Mouse (Mus musculus): Measurements from ENCODE around the gene B3gnt7. TPM values are rescaled to one million over a fixed set of nuclear protein-coding genes. Genes with fewer than 3 reads are reported as not detected.

The B3gnt7 gene
- total and polyA plus RNA-seq, 2 experiments from 2014 or later: 14.5 to 15.0 TPM

DNA sequence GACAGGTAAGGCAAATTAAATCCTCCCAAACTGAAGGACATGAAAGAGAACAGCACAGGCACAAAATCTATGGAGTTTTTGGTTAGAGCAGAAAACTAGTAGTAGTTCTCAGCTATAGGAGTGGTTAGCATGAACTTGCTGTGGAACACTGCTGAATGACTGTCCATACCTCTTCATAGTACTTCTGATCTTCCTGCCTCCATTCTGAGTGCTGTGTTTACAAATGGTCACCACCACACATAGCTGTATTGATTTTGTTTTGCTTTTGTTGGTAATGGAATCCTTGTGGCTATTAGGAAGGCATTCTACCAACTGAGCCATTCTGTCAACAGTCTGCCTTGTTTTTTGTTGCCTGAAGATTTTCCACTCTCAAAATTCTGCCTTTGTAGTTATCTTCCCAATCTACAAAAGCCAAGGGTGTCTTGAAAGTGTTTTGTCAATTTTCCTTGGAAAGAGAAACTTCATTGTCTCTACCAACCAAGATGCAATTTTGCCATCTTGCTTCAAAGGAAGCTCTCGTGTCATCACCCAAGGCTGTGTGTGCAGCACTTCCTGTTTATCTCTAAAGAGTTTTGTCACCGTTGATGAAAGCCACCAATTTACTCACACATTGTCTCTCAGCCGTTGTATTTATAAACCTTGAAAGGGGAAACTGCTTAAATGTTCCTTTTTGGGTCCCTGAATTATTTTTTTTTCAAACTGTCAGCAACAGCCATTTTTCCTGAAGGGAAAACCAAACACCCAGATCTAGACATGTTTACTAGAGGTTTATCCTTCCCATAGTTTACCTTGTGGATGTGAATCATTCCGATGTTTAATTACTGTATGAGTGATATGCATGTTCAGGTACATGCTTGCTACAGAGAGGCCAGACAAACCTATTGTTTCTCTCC is 41.6 kb downstream of the B3gnt7 start:
- ATAC-seq (ENCODE audit: low FRiP score): no peak
- no peak for TF ChIP-seq CTCF (IDR thresholded peaks at IDR 0.05)
- Histone ChIP-seq H3K9me3 (ENCODE audit: low read length) (no peaks in the 10 kb centered on the region), H3K4me2 (ENCODE audit: low read depth, low read length, poor library complexity, severe bottlenecking) (no peak overlapping the region), H3K4me3 (ENCODE audit: low read depth, low read length) (no peak overlapping the region), H3K4me1 (ENCODE audit: insufficient read depth, low read length) (no peaks in the 10 kb centered on the region), H3K27ac (ENCODE audit: low read depth, low read length) (no peak overlapping the region), H3K27me3 (ENCODE audit: insufficient read depth, low read length) (no peaks in the 10 kb centered on the region), H3K9ac (replicated peaks; ENCODE audit: low read length, poor library complexity, severe bottlenecking) (no peak overlapping the region), H3K36me3 (ENCODE audit: insufficient read depth, low read length) (peaks cover 8% of the 10 kb centered on the region; the same call in 1 of the 2 replicates)
- DNase-seq (ENCODE audit: low spot score): no peak
- 79% methylated on average over 4 of the region's 4 CpGs for WGBS

DNA sequence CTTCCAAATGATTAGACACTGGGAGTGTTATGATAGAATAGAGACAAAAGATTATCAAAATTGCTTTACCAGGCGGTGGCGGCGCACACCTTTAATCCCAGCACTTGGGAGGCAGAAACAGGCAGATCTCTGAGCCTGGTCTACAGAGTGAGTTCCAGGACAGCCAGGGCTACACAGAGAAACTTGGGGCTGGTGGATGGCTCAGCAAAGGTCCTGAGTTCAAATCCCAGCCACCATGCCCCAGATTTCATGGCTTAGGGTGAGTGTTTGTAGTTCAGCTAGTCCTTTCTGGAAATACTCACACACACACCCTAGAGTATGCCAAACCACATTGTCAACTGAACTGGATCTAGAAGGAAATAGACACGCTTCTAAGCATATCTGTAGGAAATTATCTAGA is 42.4 kb downstream of the B3gnt7 start:
- Histone ChIP-seq H3K27ac (ENCODE audit: low read depth, low read length) (no peak overlapping the region), H3K4me1 (ENCODE audit: insufficient read depth, low read length) (no peaks in the 10 kb centered on the region), H3K4me2 (ENCODE audit: low read depth, low read length, poor library complexity, severe bottlenecking) (no peak overlapping the region), H3K4me3 (ENCODE audit: low read depth, low read length) (no peak overlapping the region), H3K9me3 (ENCODE audit: low read length) (no peaks in the 10 kb centered on the region), H3K36me3 (ENCODE audit: insufficient read depth, low read length) (peaks cover 17% of the 10 kb centered on the region), H3K27me3 (ENCODE audit: insufficient read depth, low read length) (no peaks in the 10 kb centered on the region), H3K9ac (replicated peaks; ENCODE audit: low read length, poor library complexity, severe bottlenecking) (no peak overlapping the region)
- WGBS: 95% methylated on average over 4 of the region's 4 CpGs
- TF ChIP-seq CTCF (IDR thresholded peaks at IDR 0.05): no peak
- DNase-seq (ENCODE audit: low spot score): no peak
- no peak for ATAC-seq (ENCODE audit: low FRiP score)

DNA sequence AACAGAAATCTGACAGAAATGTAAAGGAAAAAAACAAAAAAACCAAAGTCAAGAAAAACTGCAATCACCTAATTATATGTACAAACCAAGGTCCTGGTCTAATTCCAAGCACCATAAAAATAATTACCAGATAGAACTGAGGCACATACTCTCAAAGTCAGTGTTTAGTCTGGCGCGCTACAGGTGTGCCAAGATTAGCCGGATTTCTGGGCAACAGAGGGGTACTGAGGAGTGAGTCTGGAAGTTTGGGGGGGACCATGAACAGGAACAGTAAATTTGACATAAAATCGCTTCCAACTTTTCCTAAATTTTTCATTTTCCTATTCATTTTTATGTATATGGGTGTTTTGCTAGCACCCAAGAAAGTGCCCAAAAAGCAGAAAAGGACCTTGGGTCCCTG is 43.3 kb downstream of the B3gnt7 start:
- ATAC-seq (ENCODE audit: low FRiP score) (no peak), DNase-seq (ENCODE audit: low spot score) (no peak)
- Histone ChIP-seq H3K36me3 (ENCODE audit: insufficient read depth, low read length) (peaks cover 24% of the 10 kb centered on the region), H3K27me3 (ENCODE audit: insufficient read depth, low read length) (no peaks in the 10 kb centered on the region), H3K9me3 (ENCODE audit: low read length) (no peaks in the 10 kb centered on the region), H3K9ac (replicated peaks; ENCODE audit: low read length, poor library complexity, severe bottlenecking) (no peak overlapping the region), H3K27ac (ENCODE audit: low read depth, low read length) (no peak overlapping the region), H3K4me3 (ENCODE audit: low read depth, low read length) (no peak overlapping the region), H3K4me1 (ENCODE audit: insufficient read depth, low read length) (no peaks in the 10 kb centered on the region), H3K4me2 (ENCODE audit: low read depth, low read length, poor library complexity, severe bottlenecking) (no peak overlapping the region)
- WGBS: 96% methylated on average over 4 of the region's 4 CpGs
- no peak for TF ChIP-seq CTCF (IDR thresholded peaks at IDR 0.05)

DNA sequence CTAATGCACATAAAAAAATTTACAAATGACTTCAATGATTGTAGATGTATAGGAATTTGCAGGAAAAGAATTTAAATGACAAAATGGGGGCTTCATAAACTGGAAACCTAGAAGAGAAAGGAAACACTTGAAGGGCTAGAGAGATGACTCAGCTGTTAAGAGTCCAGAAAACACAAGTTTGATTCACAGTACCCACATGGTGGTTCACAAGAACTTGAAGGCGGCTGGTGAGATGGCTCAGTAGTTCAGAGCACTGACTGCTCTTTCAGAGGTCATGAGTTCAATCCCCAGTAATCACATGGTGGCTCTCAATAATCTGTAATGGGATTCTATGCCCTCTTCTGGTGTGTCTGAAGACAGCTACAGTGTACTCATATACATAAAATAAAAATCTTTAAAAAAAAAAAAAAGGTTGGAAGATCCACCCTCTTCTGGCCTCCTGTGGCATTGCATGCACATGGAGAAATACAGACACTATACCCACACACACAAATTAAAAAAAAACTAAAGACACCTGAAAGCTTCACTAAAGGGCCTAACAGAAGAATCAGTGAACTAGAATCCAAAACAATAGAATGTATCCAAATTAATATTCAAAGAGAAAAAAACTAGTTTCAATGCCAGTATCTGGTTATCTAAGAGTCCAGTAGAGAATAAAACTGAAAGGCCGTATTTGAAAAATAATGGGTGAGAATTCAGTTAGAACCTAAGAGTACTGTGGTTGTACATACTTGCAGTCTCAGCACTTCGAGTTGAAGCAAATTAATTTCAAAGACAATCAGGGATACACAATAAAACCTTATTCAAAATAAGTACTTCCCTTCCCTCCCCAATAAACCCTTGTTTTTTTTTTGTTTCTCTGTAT is 44.5 kb downstream of the B3gnt7 start:
- H3K4me2 ChIP-seq (ENCODE audit: low read depth, low read length, poor library complexity, severe bottlenecking): no peak overlapping the region
- H3K36me3 ChIP-seq (ENCODE audit: insufficient read depth, low read length): peaks cover 32% of the 10 kb centered on the region
- no peak overlapping the region for H3K4me3 ChIP-seq (ENCODE audit: low read depth, low read length)
- no peak overlapping the region for H3K9ac ChIP-seq (replicated peaks; ENCODE audit: low read length, poor library complexity, severe bottlenecking)
- H3K27me3 ChIP-seq (ENCODE audit: insufficient read depth, low read length): no peaks in the 10 kb centered on the region
- no peaks in the 10 kb centered on the region for H3K4me1 ChIP-seq (ENCODE audit: insufficient read depth, low read length)
- 87% methylated on average over 3 of the region's 3 CpGs for WGBS
- no peak overlapping the region for H3K27ac ChIP-seq (ENCODE audit: low read depth, low read length)
- peak; percentile 52 for TF ChIP-seq CTCF (IDR thresholded peaks at IDR 0.05)
- ATAC-seq (ENCODE audit: low FRiP score) (no peak), DNase-seq (ENCODE audit: low spot score) (no peak)
- H3K9me3 ChIP-seq (ENCODE audit: low read length): no peaks in the 10 kb centered on the region

DNA sequence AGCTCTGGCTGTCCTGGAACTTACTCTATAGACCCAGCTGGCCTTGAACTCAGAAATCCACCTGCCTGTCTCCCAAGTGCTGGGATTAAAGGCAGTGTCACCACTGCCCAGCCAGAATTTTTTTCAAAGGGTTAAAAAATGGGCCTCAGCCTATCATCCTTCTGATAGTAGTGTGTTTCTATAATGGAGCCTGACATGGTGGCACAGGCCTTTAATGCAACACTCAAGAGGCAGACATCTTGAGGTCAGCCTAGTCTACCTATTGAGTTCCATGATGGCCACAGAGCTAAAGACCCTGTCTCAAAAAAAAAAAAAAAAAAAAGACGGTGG is 45.0 kb downstream of the B3gnt7 start:
- H3K9ac ChIP-seq (replicated peaks; ENCODE audit: low read length, poor library complexity, severe bottlenecking): no peak overlapping the region
- H3K4me2 ChIP-seq (ENCODE audit: low read depth, low read length, poor library complexity, severe bottlenecking): no peak overlapping the region
- 60% methylated on average over 1 of the region's 1 CpGs for WGBS
- H3K4me1 ChIP-seq (ENCODE audit: insufficient read depth, low read length): no peaks in the 10 kb centered on the region
- no peaks in the 10 kb centered on the region for H3K27me3 ChIP-seq (ENCODE audit: insufficient read depth, low read length)
- no peak for TF ChIP-seq CTCF (IDR thresholded peaks at IDR 0.05)
- no peak for DNase-seq (ENCODE audit: low spot score)
- no peaks in the 10 kb centered on the region for H3K9me3 ChIP-seq (ENCODE audit: low read length)
- no peak overlapping the region for H3K4me3 ChIP-seq (ENCODE audit: low read depth, low read length)
- no peak for ATAC-seq (ENCODE audit: low FRiP score)
- peaks cover 32% of the 10 kb centered on the region for H3K36me3 ChIP-seq (ENCODE audit: insufficient read depth, low read length)
- H3K27ac ChIP-seq (ENCODE audit: low read depth, low read length): no peak overlapping the region

DNA sequence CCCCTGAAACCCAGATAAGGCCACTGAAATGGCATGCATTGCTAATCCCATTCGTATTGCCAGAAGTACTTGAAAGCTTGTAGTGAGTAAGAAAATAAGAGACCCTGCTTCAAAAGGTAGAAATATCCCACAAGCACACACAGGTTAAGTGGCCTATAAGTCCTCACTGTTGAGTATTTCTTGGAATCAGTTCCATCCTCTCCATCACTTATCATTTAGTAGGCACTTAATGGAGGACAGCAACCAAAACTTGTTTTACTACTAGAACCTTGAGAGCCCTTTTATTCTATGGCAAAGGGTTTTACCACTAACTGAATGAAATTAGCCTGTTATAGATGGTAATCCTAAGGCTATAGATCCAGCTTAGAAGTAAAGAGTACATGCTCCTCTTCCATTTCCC is 45.5 kb downstream of the B3gnt7 start:
- 76% methylated on average over 1 of the region's 1 CpGs for WGBS
- H3K4me1 ChIP-seq (ENCODE audit: insufficient read depth, low read length): no peaks in the 10 kb centered on the region
- ATAC-seq (ENCODE audit: low FRiP score) (no peak), DNase-seq (ENCODE audit: low spot score) (no peak)
- peaks cover 35% of the 10 kb centered on the region for H3K36me3 ChIP-seq (ENCODE audit: insufficient read depth, low read length)
- H3K9me3 ChIP-seq (ENCODE audit: low read length): no peaks in the 10 kb centered on the region
- H3K9ac ChIP-seq (replicated peaks; ENCODE audit: low read length, poor library complexity, severe bottlenecking): no peak overlapping the region
- no peak overlapping the region for H3K4me3 ChIP-seq (ENCODE audit: low read depth, low read length)
- no peak for TF ChIP-seq CTCF (IDR thresholded peaks at IDR 0.05)
- H3K27me3 ChIP-seq (ENCODE audit: insufficient read depth, low read length): no peaks in the 10 kb centered on the region
- H3K4me2 ChIP-seq (ENCODE audit: low read depth, low read length, poor library complexity, severe bottlenecking): no peak overlapping the region
- no peak overlapping the region for H3K27ac ChIP-seq (ENCODE audit: low read depth, low read length)

All from midbrain, postnatal 0 days (tissue).